Mouse (Mus musculus) neural tube, embryonic 11.5 days (tissue): ENCODE data around the gene Rab19. TPM values are rescaled to one million over a fixed set of nuclear protein-coding genes. Genes with fewer than 3 reads are reported as not detected.
A peak's percentile ranks its signal among the peaks of the same experiment; 100 is the strongest.
"Not testable (repeated sequence)": the region's sequence is repeated elsewhere in the genome, so short reads cannot be mapped to it uniquely, and the experiment has no call there.

Source experiments
- ATAC-seq: fragments of 200-750 bp; cut with Nextera tagmentation; 2 replicates; pipeline ENCODE4 v1.8.0; 2017; ENCODE audit warnings: moderate number of reproducible peaks, mild to moderate bottlenecking, moderate TSS enrichment, moderate library complexity; ENCODE audit not compliant: insufficient read depth, low FRiP score, low TSS enrichment
- DNase-seq: peaks from one replicate; pipeline ENCODE4 v3.0.0-alpha.2; 2015; ENCODE audit warnings: low spot score
- H3K27ac ChIP-seq: fragments of 300-500 bp; sonication (generic); 2 replicates; pipeline ENCODE4 v1.5.1; 2014; ENCODE audit warnings: low read depth, mild to moderate bottlenecking, low read length
- H3K27me3 ChIP-seq: fragments of 300-500 bp; sonication (generic); 2 replicates; pipeline ENCODE4 v1.6.1; 2014; ENCODE audit warnings: mild to moderate bottlenecking, low read length, mixed read lengths; ENCODE audit not compliant: control insufficient read depth, insufficient read depth
- H3K36me3 ChIP-seq: fragments of 300-500 bp; sonication (generic); 2 replicates; pipeline ENCODE4 v1.6.1; 2014; ENCODE audit warnings: mild to moderate bottlenecking, low read length, moderate library complexity, mixed read lengths; ENCODE audit not compliant: control insufficient read depth, insufficient read depth
- H3K4me1 ChIP-seq: fragments of 300-500 bp; sonication (generic); 2 replicates; pipeline ENCODE4 v1.6.1; 2014; ENCODE audit warnings: low read length, mixed read lengths; ENCODE audit not compliant: control insufficient read depth, insufficient read depth
- H3K4me2 ChIP-seq: fragments of 300-500 bp; sonication (generic); 2 replicates; pipeline ENCODE4 v1.6.1; 2014; ENCODE audit warnings: low read depth, mild to moderate bottlenecking, moderate library complexity
- H3K4me3 ChIP-seq: fragments of 300-500 bp; sonication (generic); 2 replicates; pipeline ENCODE4 v1.5.1; 2014; ENCODE audit warnings: low read depth, low read length
- H3K9ac ChIP-seq: fragments of 300-500 bp; sonication (generic); 2 replicates; pipeline ENCODE4 v1.6.1; 2014; ENCODE audit warnings: mild to moderate bottlenecking, low read length
- H3K9me3 ChIP-seq: fragments of 300-500 bp; sonication (generic); 2 replicates; pipeline ENCODE4 v1.6.1; 2016; ENCODE audit warnings: low read length; ENCODE audit not compliant: control insufficient read depth
- WGBS: fragments of 180-500 bp; shearing (Covaris S2); extraction: QIAGEN DNeasy Blood & Tissue Kit; methylation state at CpG from one replicate; pipeline ENCODE4 v1.1.7; 2014; 5-methylcytosine and 5-hydroxymethylcytosine counted together
- polyA plus RNA-seq: library from polyadenylated mRNA; unstranded; fragments of >200 nt; fragmentation: Nextera tagmentation; extraction: Ambion mirVana; gene quantifications from 2 replicates; pipeline ENCODE4 v1.2.1, GENCODE M21; 2014

Rab19 gene
- polyA plus RNA-seq, 1 experiment from 2014 or later = 0.19 TPM

DNA sequence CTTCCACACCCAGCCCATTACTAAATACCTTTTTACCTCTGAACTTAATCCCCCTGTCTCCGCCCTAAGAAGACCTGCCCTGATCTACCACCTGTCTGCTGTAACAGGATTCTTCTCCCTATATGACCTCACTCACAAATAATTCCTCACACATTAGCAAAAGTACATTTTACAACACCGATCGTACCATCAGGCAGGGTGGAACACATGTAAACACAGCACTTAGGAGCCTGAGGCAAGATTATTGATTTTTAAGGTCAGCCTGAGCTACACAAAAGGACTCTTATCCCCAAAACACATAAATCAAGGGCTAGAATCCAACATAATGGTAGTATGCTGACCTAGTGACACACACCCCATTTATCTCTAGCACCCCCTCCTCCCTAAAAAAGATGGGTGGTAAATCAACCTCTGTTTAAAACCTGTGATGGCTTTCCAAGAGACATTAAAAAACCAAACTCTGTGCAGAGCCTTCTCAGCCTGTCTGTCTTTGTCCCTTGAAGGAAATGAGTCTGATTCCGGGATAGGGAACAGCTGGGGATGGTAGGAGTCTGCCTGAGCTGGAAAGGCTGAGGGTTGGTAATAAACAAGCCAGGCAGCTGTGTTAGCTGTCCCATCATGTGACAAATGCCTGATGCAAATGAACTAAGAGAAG lies 7.5 kb upstream of the Rab19 start:
- DNase-seq (peak; percentile 19), ATAC-seq (peak; percentile 58)
- Histone ChIP-seq H3K9ac (no peak overlapping the region), H3K27ac (no peak overlapping the region), H3K9me3 (no peaks in the 10 kb centered on the region), H3K4me2 (no peak overlapping the region), H3K27me3 (no peaks in the 10 kb centered on the region), H3K4me3 (no peak overlapping the region), H3K36me3 (peaks cover 4% of the 10 kb centered on the region), H3K4me1 (peaks cover 10% of the 10 kb centered on the region; the same call in 1 of the 2 replicates)
- 37% methylated on average over 4 of the region's 4 CpGs for WGBS

DNA sequence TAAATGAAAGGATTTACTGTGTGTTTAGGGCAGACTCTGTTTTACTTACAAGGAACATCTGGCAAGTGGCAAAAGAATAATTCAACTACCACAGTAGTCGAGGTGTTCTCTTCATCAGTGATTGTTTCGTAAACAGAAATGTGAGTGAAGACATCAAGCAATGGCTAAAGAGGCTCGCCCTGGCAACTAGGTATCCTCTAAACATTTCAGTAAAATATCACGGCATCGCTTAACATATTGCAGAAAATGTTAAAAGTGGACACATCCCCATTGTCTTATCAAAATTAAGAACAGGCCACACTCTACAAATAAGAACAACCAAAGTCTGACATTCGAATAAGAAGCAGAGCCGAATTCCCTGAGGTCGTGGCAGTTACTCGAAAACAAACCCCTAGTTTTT lies 4.2 kb upstream of the Rab19 start:
- H3K9ac ChIP-seq = peak overlapping the region; percentile 71
- H3K4me2 ChIP-seq = peak overlapping the region; percentile 63
- no peaks in the 10 kb centered on the region for H3K27me3 ChIP-seq
- WGBS = 25% methylated on average over 9 of the region's 9 CpGs
- DNase-seq (no peak), ATAC-seq (no peak)
- peaks cover 10% of the 10 kb centered on the region; the same call in 1 of the 2 replicates for H3K4me1 ChIP-seq
- H3K4me3 ChIP-seq = peak overlapping the region; percentile 59
- H3K9me3 ChIP-seq = no peaks in the 10 kb centered on the region
- peaks cover 4% of the 10 kb centered on the region for H3K36me3 ChIP-seq
- no peak overlapping the region for H3K27ac ChIP-seq

DNA sequence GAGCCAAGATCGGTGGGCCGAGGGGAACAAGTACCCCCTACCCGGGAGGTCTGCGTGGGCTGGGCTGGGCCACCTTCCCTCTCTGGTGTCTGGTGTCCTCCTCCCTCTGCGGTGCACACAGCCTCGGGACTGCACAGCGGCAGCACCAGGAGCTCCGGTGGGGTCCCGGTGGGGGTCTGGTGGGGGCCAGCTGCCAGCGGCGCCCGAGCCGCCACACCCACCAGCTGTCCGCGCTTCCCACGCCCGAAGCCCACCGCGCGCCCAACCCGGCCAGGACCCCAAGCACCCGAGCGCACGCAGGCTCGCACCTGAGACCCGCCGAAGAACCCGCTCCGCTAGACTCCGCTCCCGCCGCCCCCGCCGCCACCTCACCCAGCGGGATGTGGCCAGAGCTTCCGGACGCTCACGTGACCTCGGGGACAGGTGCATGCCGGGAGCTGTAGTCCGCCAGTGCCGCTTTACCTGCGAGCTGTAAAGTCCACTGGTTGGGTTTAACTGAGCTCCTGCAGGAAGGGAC lies 3.6 kb upstream of the Rab19 start, which contains the start of gene Slc37a3:
TSS of gene Slc37a3 (minus strand) at position 365 of the 517 bp plus-strand sequence.
- H3K4me2 ChIP-seq = peak within 1 kb of the TSS; percentile 63
- H3K4me1 ChIP-seq = peaks cover 10% of the 10 kb centered on the region; the same call in 1 of the 2 replicates
- no peaks in the 10 kb centered on the region for H3K27me3 ChIP-seq
- 0% methylated on average over 35 of the region's 43 CpGs for WGBS
- no peaks in the 10 kb centered on the region for H3K9me3 ChIP-seq
- ATAC-seq = peak; percentile 89
- no peak within 1 kb of the TSS for H3K27ac ChIP-seq
- peak within 1 kb of the TSS; percentile 71 for H3K9ac ChIP-seq
- peak; percentile 89 for DNase-seq
- peak within 1 kb of the TSS; percentile 59 for H3K4me3 ChIP-seq
- H3K36me3 ChIP-seq = peaks cover 4% of the 10 kb centered on the region

DNA sequence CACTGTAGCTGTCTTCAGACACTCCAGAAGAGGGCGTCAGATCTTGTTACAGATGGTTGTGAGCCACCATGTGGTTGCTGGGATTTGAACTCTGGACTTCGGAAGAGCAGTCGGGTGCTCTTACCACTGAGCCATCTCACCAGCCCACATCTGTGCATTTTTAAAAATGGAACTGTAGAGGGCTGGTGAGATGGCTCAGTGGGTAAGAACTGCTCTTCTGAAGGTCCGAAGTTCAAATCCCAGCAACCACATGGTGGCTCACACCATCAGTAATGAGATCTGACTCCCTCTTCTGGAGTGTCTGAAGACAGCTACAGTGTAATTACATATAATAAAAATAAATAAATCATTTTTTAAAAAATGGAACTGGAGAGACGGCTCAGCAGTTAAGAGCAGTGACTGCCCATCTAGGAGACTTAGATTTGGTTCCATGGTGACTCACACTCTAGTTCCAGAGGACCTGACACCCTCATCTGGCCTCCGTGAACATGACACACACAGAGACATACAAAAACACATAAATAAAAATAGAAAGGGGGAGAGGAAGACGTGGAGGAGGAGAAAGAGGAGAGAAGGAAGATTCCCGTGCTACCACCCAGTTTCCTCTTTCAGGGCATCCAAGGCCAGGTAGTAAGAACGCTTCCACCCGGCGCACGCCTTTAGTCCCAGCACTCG lies 2.7 kb upstream of the Rab19 start:
- H3K27me3 ChIP-seq, H3K27ac ChIP-seq, H3K9me3 ChIP-seq, DNase-seq, H3K4me2 ChIP-seq, H3K36me3 ChIP-seq, H3K4me1 ChIP-seq, H3K4me3 ChIP-seq, H3K9ac ChIP-seq, ATAC-seq: not testable (repeated sequence)
- 87% methylated on average over 12 of the region's 13 CpGs for WGBS

DNA sequence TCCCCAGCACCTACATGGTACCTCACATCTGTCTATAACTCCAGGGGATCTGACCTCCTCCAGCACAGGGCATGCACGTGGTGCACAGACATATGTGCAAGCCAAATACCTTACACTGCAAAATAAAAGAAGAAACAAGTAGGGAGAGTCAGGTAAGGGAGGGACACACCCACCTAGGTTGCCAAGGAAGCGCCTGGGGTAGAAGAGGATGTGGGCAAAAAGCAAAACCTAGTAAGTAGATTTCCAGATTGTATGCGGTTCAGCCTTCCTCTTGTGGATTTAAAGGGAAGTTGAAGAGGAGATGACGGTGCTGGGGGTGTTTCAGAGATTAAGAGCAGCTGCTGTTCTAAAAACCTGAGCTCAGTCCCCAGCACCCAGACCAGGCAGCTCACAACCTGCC lies 1.8 kb upstream of the Rab19 start:
- Histone ChIP-seq H3K4me1 (0 out of 2 replicates have a peak, but pooled peaks cover 3% of the 10 kb centered on the region), H3K4me2 (no peak overlapping the region), H3K36me3 (peaks cover 2% of the 10 kb centered on the region), H3K4me3 (no peak overlapping the region), H3K9me3 (no peaks in the 10 kb centered on the region), H3K27ac (no peak overlapping the region), H3K9ac (no peak overlapping the region), H3K27me3 (no peaks in the 10 kb centered on the region)
- 71% methylated on average over 4 of the region's 4 CpGs for WGBS
- ATAC-seq (no peak), DNase-seq (no peak)

DNA sequence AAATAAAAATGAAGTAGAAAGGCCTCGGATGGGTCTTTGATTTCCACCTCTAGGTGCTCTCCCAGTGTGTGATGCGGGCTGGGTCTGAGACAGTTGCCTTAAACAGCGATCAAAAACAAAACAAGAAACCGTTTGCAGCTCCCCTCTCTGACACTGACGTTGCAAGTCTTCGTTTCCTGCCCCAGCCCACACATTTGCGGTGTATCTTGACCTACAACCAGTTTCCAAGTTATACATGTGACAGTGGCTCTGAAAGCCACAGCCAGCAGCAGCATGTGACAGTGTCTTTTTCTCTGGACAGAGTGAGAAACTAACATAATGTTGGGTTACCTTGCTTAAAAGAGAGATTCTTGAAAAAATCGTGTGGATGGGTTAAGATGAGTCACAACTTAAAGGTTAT lies 1.2 kb upstream of the Rab19 start:
- WGBS = 82% methylated on average over 8 of the region's 8 CpGs
- no peak overlapping the region for H3K4me2 ChIP-seq
- no peaks in the 10 kb centered on the region for H3K27me3 ChIP-seq
- ATAC-seq = no peak
- no peaks in the 10 kb centered on the region for H3K36me3 ChIP-seq
- no peak overlapping the region for H3K4me3 ChIP-seq
- no peak overlapping the region for H3K9ac ChIP-seq
- no peak for DNase-seq
- 0 out of 2 replicates have a peak, but pooled peaks cover 3% of the 10 kb centered on the region for H3K4me1 ChIP-seq
- H3K27ac ChIP-seq = no peak overlapping the region
- no peaks in the 10 kb centered on the region for H3K9me3 ChIP-seq

DNA sequence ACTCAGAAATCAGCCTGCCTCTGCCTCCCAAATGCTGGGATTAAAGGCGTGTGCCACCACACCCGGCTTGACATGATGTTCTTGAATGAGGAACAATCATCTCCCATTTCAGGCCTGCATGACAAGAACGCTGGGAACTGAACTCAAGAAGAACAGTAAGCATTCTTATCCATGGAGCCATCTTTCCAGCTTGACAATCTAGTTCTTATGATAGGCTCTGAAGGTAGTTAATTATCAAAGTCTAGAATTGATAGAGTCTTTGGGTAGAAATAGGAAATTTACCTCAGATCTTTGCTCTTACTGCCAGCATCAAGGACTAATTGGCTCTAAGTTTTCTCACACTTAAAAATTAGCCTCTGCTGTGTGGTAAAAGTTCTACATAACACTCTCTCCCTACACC lies 699 bp upstream of the Rab19 start:
- DNase-seq = no peak
- no peaks in the 10 kb centered on the region for H3K27me3 ChIP-seq
- WGBS = 86% methylated on average over 3 of the region's 3 CpGs
- no peak overlapping the region for H3K27ac ChIP-seq
- no peaks in the 10 kb centered on the region for H3K36me3 ChIP-seq
- no peaks in the 10 kb centered on the region for H3K9me3 ChIP-seq
- no peak overlapping the region for H3K4me3 ChIP-seq
- no peak for ATAC-seq
- H3K4me2 ChIP-seq = no peak overlapping the region
- H3K9ac ChIP-seq = no peak overlapping the region
- 0 out of 2 replicates have a peak, but pooled peaks cover 3% of the 10 kb centered on the region for H3K4me1 ChIP-seq

DNA sequence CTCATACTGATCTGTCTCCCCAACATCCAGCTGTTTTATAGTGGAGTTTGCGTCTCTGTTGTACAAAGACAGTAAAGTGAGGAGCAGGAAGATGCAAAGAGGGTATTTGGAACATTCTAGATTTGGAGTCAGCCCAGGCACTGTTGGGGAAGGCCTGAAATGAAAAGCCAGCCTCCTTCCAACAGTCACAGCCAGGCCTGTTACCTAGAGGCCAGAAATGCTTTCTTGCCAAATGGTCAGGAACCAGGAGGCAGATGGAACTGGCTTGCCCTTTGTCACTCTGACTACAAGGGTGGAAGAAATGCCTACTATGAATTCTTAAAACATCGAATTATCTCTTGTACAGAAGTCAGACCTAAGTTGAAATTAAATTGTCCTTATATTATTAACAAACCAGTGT lies 9.0 kb downstream of the Rab19 start:
- ATAC-seq = no peak
- H3K9me3 ChIP-seq = no peaks in the 10 kb centered on the region

More for the DNA sequence above, 9.0 kb downstream of the Rab19 start:
- DNase-seq = no peak
- Histone ChIP-seq H3K9ac (no peak overlapping the region), H3K36me3 (no peaks in the 10 kb centered on the region), H3K27me3 (no peaks in the 10 kb centered on the region), H3K27ac (no peak overlapping the region), H3K4me2 (no peak overlapping the region), H3K4me3 (no peak overlapping the region), H3K4me1 (no peaks in the 10 kb centered on the region)
- WGBS = 90% methylated on average over 2 of the region's 2 CpGs
